Mouse (Mus musculus) adrenal gland, adult 8-10 months (tissue): ENCODE measurements around the gene Ankrd11. TPM values are rescaled to one million over a fixed set of nuclear protein-coding genes. Genes with fewer than 3 reads are reported as not detected.

Source experiments
- DNase-seq: peaks from one replicate; pipeline ENCODE4 v3.0.0; 2022
- total RNA-seq, 4 experiments: library from RNA; stranded (reverse); gene quantifications; 2 replicates each; pipeline ENCODE4 v1.2.4; 2022

Gene Ankrd11
- total RNA-seq, 4 experiments from 2014 or later = 85.8 to 116 (median 97.7) TPM

DNA sequence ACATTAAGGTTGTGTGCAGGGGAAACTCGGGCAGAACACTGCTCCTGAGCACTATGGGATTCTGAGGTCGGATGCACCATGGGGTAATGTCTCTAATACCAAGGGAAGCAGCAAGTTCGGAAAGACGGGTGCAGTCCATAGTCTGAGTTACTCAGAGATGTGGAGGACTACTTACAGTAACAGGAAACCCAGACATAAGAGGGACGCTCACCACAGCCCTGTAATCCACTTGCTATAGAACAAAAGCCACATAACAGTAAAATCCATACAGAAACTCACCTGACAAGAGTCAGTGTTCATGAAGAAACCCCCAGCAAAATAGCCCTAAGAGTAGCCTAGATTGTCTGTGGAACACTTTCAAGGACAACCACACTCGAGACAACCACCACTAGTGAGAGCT, 118.0 kb downstream of the Ankrd11 start:
- no peak for DNase-seq

DNA sequence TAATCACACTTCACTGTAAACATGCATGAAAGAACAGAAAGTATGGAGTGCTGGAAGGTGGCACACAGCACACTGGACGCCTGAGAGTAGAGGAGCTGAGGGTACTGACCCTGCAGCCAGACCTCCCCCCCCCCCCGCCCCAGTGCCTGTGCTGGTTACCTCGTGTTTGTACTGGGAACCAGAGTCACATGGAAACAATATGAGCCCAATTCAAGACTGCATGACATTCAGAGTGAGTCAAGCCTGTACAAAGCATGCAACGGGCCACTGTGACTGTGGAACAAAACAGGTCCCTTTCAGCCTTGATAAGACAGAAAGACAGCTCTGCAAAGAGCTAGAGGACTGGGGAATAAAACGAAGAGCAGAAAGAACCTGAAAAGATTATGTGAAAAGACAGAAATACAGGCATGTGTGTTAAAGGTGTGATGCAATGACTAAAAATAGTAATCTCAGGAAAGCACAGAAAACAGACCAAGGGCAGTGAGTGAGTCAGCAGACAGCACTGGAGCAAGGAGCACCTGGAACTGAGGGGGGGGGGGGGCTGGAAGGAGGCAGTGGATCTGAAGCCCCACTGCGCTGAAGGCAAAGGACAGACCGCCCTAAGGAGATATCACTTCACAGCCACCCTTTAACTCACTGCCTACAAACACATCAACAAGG, 118.5 kb downstream of the Ankrd11 start:
- no peak for DNase-seq

DNA sequence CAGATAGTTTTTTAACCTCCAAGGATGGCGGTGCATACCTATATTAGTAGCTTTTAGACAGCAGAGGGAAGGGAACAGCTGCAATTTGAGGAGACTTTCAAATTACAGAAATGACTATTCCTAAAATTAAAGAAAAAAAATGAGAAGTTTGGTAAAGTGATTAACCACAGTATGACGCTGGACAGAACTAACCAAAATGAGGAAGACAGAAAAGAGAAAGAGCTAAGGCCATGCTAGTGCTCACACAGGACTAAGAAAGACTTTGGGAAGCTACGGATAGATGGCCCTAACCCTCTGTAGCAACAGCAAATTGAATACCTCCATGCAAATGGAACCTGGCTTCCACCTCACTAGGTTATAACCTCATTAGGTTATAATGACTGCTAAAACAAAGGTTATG, 119.1 kb downstream of the Ankrd11 start:
- DNase-seq = no peak

DNA sequence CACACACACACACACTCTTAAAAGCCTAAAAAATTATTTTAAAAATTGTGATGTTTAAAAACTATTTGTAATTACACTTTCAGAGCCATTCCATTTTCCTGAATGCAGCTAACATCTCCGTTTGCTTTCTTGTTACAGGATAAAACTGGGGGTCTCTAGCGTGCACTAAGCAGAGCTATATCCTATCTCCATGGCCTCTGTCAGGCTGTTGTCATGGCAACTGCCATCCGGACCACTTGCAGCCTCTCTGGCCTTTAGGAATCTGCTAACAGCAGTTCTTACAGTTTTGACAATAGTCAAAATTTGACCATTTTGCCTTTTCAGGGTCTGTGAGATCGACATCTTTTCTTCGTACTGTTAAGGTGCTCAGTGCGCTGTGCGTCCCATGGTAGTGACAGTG, 121.2 kb downstream of the Ankrd11 start:
- no peak for DNase-seq

DNA sequence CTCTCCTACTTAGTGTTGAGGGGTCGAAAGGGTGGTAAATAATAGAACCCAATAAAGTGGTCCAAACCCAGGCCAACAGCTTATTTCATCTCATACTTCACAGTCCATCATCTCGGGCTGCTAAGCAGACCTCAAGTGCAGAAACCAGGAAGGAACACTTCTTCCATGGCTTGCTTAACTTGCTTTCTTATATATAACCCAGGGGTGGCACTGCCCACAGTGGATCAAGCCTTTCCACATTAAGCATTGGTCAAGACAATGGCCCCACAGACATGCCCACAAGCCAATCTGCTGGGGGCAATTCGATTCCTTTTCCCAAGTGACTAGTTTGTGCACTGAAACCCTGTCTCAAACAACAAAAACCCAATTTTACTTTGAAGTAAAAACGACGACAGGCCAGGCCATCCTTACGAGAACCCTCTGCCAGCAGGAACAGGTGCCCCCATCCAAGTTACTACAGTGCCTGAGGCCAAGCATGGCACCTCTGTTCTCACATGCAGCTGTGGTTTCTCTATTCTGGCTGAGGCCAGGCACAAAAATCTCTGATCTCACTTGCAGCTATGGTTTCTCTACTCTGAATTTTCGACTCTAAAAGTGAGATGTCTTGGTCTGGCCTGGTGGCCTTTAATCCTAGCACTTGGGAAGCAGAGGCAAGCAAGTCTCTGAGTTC, 123.5 kb downstream of the Ankrd11 start:
- DNase-seq = no peak

DNA sequence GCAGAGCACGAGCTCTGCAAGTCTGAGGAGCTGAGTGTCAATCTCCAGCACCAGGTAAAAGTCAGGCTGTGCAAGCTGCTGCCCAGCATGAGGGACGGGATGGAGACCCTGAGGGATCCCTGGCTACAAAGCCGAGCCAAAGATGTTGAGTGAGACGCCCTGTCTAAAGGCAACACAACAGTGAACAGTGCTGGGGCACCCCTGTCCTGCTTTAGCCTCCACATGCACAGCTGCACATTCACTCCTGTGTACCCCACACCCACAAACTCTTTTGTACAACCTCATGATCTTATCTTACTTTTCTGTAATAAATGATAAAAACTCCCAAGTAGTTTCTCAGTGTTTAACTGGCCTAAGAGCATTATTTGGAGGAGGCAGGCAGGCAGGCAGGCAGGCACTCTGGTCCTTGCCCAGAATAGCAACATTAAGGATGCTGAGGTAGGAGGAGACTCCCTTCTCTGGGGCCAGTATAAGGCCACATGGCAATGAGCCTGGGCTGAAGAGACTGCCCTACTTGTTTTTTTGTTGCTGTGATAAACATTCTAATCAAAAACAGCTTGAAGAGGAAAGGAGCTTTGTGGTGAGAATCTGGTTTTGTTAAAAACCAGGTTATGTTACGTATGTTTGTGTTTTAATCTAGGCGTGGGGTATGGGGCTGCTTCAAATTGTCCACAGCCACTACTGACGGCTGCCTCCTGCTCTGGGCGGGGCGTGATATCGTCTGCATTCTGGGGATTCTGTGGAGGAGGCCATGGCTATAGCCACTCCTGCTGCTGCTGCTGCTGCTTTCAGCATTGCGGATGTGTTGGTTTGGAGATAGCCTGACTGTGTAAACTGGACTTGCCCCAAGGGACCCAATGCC, 124.3 kb downstream of the Ankrd11 start:
- no peak for DNase-seq

DNA sequence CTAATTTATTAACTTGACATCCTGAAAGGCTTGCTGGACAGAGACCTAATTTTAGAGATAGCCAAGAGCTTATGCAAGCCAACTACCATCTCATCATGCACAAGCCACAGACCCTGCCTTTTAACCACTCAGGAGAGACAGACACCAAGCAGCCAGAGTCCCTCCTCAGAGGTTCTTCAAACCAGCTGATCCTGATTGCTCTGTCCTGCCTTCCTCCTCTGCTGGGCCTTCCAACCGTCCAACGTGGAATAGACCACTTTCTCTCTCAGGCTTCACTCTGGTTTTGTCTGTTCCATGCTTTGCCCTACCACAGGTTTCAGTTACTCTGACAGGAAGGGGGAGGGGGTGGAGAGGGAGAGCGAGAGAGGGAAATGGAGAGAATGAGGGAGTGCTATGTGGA, 125.3 kb downstream of the Ankrd11 start:
- no peak for DNase-seq

DNA sequence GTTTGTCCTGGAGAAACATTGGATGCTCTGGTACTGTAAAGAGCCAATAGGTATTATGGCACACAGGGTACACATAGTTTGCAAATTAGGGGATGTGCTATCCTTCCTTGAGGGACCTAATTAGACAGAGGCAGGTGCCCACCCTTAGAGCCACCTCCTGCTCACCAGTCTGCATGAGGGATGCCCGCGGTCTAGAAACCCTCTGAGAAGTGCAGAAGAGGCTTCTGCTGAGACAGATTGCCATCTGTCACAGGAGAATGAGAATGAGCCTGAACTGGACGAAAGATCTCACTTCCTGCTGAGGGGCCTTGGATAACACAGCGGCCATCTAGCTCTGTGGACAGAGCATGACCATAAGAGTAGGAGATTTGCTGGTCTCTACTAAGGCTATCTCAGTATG, 129.2 kb downstream of the Ankrd11 start:
- no peak for DNase-seq

DNA sequence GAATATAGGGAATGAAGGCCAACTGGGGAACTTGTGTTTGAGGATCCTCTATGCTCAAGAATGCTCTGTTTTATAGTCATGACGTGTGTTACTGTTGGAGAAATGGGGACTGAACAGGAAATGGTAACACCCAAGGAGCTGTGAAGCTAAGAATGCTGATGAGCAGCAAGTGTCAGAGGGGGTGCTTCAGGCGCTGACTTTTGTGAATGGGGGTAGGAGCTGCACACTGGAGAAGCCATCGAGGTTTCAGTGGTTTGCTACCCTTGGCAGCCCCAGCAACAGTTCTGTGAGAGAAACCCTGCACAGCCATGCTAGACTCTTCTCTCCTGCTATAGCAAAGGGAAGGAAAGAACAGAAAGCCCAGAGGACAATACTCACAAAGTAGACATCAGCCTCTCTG, 129.9 kb downstream of the Ankrd11 start:
- no peak for DNase-seq

DNA sequence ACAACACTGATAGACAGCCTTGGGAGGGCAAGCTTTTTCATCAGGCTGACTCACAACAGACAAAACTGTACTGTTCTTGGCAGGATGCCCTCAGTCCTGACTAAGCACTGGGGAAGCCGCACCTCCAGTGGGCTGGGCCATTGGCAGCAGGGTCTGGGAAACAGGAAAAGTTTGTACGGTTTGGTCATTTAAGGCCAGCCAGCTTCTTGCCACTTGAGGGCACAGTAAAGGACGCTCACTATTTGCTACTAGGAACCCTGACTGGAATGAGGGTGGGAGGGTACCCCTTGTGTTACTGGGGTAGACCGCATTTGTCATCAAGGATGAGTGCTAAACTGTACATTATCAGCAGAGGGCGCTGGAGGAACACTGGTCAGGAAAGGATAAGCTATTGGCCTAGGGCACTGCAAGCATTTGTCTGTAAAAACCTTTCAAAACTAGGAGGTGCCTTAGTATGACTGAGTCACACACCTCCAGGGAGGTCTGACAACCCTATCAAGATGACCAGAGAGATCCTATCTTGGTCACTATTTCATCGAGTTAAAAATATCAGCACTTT, 135.5 kb downstream of the Ankrd11 start:
- DNase-seq = peak; percentile 96

DNA sequence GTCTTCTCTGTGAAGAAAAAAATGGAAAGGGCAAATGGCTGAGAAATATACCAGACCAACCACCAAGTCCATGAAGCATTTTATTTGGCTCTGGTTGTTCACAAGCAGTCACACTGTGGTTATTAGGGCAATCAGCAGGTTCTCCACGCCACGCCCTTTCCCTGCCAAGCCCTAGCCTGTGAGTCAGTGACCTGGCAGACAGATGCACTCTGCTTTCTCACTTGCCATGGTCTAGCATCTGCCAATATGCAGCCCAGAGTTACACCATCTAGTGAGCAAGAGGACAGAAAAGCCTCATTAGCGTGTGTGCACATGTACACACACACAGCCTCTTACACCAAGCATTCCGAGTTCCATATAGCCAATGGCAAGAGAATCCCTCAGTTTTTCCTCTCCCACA, 136.7 kb downstream of the Ankrd11 start:
- DNase-seq = peak; percentile 77

DNA sequence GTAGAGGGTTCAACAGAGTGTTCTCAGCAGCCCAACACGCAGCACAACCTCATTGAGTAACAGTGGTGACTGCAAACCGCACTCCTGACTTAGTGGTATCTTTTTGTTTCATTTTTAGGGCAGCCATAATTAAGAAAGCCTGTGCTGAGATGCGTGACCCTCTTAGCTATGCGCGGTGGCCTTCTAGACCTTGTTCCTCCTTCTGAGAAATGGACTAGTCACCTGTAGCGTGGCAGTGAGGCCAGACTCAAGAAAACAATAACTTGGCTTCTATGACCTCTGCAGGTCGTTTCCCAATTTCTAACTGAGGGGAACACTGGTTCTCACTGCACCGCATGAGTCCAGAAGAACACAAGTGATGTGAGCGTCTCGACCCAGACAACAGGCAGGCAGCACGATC, 137.6 kb downstream of the Ankrd11 start:
- no peak for DNase-seq

DNA sequence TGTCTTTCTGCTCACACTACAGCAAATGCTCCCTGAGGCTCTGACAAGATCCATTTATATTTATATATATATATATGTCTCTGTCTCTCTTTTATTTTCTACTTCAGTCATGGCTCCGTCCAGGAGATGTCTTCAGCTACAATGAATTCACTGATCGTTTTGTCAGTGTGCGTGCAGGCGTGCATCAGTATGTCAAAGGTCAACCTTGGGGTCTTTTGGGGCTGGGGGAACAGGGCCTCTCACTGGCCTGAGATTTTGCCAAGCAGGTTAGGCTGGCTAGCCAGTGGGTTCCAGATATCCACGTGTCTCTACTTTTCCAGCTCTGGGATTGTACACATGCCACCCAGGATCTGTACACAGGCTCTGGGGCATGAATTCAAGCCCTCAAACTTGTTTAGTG, 139.1 kb downstream of the Ankrd11 start:
- DNase-seq = no peak

DNA sequence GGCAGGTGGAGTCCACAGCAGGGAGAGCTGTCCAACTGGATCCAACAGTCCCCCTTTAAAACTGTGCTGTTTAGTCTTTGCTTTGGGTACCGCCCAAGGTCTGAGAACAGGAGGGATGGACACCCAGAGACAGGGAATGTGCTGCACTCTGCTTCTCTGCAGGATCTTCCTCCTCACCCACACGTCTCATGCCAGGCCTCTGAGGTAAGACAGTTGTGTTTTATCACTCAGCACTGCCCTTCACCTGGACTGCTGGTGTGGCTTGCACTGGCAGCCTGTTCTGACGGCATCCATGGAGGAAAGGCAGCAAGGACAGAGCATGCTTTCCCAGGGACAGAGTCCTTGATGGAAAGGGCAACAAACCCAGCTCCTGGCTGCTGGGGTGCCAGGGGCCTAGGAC, 139.5 kb downstream of the Ankrd11 start:
- peak; percentile 81 for DNase-seq

DNA sequence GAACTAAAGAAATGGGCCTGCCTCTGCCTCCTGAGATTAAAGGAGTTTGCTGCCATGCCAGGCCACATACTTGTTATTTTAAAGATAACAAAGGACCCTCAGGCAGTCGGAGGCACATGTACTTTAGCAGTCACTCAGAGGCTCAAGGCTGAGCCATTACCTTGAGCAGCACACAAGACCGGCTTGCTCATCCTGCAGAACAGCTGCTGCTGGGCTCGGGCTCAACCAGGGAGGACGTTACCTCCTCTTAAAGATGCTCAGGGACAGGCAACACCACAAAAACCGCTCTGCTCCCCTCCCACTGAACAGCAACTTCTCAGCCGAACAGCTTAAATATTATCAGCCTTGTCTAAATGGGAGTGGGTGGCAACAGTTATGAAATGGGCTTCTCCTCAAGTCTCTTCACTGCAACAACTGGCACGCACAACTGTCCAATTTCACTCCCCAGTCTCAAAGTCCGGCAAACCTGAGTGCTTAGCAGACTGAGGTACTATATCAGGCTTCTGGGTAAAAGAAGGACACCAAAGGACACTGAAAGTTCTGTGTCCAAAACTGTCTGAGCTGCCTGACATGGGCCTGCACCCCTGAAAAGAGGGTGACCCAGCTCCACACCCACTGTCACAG, 140.1 kb downstream of the Ankrd11 start:
- peak; percentile 60 for DNase-seq

DNA sequence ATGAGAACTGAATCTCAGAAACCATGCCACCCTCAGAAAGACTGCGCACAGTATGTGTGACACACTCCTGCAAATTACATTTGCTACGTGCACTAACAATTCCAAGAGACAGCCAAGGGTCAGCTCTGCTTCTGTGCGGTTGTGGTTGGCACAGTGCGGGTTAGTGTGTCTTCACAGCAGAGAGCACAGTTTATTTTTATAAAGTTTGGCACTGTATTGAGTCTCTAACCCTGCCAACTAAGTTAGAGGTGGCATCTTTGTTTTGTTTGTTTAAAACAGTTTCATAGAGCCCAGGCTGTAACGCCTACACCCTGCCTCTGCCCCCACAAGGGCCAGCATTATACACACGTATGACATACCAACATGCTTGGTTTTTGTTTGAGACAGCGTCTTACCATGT, 140.6 kb downstream of the Ankrd11 start:
- no peak for DNase-seq

DNA sequence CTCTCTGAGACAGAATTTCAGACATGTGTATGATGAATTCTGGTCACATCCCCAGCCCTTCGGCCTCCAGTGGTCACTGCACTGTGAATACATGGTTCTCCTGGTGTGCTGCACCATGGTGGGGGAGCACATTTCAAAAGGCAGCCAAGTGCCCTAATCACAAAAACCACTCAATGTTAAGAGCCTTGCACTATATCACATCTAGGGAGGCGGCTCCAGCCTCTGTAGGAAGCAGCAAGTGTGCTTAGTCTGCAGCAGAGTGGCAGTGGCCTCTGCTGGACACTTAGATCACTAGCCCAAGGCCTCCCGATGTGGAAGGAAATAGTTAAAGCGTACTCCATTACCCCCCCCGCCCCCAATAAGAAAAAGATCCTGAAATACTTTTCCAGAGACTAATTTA, 143.0 kb downstream of the Ankrd11 start:
- DNase-seq = no peak

DNA sequence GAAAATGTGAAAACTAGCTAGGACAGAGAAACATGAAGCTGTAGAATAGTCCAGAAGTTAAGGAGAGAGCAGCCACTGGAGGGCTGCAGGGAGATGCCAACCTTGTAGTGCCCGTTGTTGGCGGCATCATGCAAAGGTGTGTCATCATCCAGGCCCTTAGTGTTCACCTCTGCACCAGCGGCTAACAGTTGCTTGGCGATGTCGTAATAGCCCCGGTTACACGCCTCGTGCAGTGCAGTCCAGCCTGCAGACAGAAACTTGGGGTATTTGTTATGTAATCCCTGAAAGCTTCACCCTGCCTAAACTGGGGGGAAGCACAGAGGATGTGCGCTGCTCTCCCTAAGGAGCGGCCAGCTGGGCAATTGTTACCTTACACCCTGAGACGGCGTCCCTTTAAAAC, 143.6 kb downstream of the Ankrd11 start:
- DNase-seq = no peak

DNA sequence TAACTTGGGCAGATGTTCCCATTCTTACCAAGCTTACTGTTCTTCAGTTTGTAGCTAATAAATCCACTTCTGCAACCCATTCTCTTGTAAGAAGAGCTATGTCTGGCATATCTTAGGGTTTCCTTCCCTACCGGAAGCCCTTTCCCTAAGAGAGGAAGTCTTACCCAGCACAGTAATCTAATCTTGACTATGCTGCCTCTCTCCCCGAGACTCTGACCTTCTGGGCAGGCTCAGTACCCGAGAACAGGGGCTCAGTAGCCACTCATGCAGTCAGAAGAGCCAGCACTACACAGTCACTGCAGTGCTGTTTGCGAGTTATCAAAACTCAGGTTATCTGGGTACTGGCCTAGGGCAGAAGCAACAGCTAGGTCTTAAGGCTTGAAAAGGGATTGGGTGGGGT, 144.1 kb downstream of the Ankrd11 start:
- DNase-seq = no peak

DNA sequence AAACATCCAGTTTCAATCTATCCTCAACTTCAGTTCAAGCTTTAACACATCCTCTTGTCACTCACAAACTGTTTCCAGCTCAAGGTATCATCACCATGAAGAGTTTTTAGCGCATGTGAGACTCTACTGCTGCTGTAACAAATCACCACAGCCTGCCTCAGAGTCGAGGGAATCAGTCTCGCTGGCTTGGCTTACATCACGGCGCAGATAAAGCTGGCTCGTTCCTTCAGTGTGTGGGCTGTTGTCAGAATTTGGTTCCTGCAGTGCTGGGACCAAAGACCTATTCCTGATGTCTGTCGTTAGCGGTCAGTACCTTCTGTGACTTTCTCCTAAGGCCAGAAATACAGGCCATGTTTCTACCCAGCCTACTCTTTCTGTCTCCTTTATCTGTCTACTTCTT, 144.9 kb downstream of the Ankrd11 start:
- no peak for DNase-seq

DNA sequence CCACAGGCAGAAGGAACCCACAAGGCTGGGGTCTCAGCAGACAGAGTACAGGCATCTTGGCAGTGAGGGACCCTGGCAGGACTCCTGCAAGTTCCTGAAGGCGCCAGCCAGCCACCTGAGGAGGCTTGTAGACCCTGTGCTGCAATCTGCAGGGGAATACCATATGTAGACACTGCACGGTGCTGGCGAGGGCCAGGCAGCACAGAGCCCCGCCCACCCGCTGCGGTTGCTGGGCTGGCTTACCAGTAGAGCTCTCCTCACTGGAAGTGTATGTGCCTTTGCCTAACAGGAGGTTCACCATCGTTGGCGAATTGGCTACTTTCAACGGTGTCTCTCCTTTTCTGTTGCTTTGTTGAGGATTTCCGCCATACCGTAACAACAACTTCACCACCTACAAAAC, 145.8 kb downstream of the Ankrd11 start:
- no peak for DNase-seq

DNA sequence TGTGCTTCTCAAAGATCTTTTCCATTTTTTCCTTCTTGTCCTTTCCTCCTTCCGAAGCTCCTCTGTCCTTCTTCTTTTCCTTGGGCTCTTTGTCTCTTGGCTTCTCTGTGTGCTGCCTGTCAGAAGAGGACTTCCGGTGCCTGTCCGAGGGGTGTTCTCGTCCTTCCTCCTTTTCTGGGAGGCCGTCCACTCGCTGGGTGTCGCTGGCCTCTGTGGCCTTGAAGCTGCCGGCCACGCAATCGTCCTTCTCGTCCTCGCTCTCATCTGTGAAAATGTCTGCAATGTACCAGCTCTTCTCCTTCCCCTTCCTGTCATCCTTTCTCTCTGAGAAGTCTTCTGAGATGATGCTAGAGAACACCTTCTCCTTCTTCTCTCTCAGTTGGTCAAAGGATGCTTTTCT, 148.6 kb downstream of the Ankrd11 start:
- DNase-seq = peak; percentile 66

DNA sequence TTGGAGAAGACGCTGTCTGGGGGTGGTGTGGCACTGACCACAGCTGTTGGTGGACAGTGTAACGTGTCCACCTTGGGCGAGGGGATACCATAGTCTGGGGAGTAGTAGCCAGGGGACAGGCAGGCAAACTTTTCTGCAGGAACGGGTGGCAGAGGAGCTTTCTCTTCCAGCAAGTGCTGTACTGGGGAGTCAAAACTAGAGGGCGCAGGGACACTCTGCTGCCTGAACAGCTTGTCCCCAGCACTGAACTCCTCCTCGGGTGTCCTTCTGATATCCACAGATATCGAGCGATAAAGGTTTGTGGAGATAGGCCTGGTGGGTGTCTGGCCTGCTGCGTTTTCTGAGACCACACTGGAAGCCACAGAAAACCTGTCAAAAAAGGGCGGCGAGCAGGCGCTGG, 150.6 kb downstream of the Ankrd11 start:
- no peak for DNase-seq
